Mouse (Mus musculus) lung, postnatal 25 days (tissue): ENCODE results near the gene Apol11b.
"Not testable (repeated sequence)": the region's sequence is repeated elsewhere in the genome, so short reads cannot be mapped to it uniquely, and the experiment has no call there.

ENCODE experiments used
- DNase-seq: peaks from one replicate; pipeline ENCODE4 v3.0.0; 2022; ENCODE audit warnings: low spot score

The Apol11b gene

GRCm38 (mm10) chr15:77643176-77643575 is at the start of gene Apol11b:
TSS of gene Apol11b (minus strand) at chr15:77643286.
- DNase-seq: not testable (repeated sequence)

GRCm38 (mm10) chr15:77691532-77692311 is 48.6 kb upstream of the Apol11b start:
- DNase-seq: not testable (repeated sequence)

DNA sequence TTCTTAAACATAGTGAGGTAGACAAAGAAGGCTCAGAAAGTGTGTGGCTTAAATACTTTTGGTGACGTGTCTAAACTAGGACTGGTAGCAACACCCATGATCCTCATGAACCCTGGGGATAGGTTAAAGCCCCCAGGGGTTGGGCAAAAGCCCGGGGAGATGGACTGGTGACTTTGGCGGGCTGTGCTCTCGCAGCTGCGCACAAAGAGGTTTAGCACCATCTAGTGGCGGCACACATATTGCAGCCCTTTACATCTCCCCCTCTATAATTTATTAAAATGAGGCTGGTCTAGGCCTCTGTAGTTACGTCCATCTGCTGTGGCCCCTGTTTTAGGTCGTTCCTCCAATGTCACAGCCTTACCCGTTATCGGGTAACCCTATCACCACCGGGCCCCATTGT is 40.9 kb upstream of the Apol11b start:
- peak; percentile 26 for DNase-seq

- not testable (repeated sequence) for DNase-seq
These were observed 31.0 kb upstream of the Apol11b start for GRCm38 (mm10) chr15:77674081-77674480.

- not testable (repeated sequence) for DNase-seq
These were observed 18.8 kb upstream of the Apol11b start for GRCm38 (mm10) chr15:77661841-77662240.

DNA sequence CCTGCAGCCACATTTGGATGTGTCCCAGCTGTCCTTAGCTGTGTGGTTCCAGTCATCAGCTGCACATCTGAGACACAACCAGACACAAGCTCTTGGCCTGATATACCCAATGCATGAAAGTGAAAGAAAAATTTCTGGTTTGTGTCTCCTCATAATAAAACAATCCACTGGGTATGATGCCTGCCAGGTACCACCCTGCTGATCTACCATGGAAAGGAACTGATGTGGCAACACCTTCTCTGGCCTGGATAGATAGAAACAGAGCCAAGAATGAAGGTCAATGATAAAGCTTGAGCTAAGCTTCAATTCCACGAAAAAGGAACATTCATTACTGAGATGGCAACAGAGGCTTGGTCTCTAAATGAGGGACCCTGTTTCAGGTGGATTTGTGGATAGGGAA is 16.7 kb upstream of the Apol11b start:
- DNase-seq: not testable (repeated sequence)

GRCm38 (mm10) chr15:77651143-77651542 is 8.1 kb upstream of the Apol11b start:
- DNase-seq: not testable (repeated sequence)

GRCm38 (mm10) chr15:77629822-77630221 is 13.3 kb downstream of the Apol11b start:
- not testable (repeated sequence) for DNase-seq

GRCm38 (mm10) chr15:77628647-77629046 is 14.4 kb downstream of the Apol11b start:
- DNase-seq: not testable (repeated sequence)

GRCm38 (mm10) chr15:77626471-77626870 is 16.6 kb downstream of the Apol11b start:
- DNase-seq: not testable (repeated sequence)

DNA sequence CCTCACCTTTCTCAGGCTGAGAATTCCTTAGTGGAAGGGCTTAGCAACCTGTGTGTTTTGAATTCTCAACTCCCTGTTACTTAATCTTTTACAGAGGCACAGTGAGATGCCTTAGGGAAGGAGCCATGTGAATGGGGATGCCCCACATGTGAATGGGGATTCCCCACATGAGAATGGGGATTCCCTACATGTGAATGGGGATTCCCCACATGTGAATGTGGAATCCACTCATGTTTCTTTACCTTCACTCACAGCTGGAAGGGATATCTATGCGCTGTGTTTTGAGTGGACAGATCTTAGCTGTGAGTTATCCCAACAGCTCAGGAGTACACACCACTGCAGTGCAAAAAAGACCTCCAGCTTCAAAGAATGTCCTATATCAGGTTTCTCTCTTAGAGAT is 18.4 kb downstream of the Apol11b start:
- DNase-seq: no peak

GRCm38 (mm10) chr15:77606069-77606468 is 37.0 kb downstream of the Apol11b start:
- DNase-seq: no peak

DNA sequence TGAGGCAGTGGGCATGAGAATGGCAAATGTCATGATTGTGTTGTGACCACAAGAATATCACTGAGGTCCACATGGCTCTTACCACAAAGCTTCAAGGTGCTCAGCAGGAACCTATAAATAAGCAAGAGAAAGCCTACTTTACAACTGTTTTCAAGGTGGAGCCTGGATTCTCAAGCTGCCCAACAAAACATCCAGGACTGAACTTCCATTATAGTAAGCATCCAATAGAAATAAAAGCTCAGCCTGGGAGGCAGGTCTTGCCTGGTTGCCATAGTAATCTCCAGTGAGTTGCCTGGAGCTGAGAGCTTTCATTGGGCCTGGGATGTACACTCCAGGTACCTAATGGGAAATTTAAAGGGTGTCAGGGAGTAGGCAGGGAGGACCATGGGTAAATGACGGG is 44.1 kb downstream of the Apol11b start, which contains the start of gene Gm36245:
Gene Gm36245 (plus strand): TSS at position 301 of the 400 bp plus-strand sequence.
- DNase-seq: no peak

GRCm38 (mm10) chr15:77598429-77598828 is 44.7 kb downstream of the Apol11b start:
- peak; percentile 35 for DNase-seq

DNA sequence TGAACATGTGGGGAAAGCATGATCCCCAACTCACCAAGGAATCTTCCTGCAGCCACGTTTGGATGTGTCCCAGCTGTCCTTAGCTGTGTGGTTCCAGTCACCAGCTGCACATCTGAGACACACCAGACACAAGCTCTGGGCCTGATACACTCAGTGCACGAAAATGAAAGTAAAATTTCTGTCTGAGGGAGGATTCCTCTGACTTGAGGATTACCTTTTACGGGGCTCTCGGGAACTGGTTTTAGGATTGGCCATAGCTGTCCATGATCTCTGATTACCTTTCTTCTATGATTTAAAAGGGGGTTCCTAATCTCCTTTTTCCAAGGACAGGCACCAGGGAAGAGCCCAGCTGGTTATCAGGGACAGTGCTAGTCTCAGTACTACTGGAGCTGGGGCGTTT is 47.1 kb downstream of the Apol11b start, which contains the start of gene Apol10b:
Gene Apol10b (minus strand): TSS at position 165 of the 400 bp plus-strand sequence.
- DNase-seq: no peak

GRCm38 (mm10) chr15:77593557-77593956 is 49.5 kb downstream of the Apol11b start:
- no peak for DNase-seq

DNA sequence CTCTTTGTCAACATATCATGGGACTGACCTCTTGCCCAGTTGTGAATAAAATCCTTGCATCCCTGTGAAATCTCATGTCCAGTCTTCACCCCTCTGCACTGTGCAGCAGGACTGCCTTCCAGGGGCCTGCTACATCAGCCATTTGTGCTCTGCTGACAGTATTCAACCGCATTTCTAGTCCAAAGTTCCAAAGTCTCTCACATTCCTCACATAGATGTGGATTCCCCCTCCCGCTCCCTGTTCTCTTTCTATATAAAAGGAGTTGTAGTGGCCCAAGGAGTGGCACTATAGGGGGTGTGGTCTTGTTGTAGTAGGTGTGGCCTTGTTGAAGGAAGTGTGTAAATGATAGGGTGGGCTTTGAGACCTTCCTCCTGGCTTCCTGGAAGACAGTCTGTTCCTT is 52.2 kb downstream of the Apol11b start:
- no peak for DNase-seq

GRCm38 (mm10) chr15:77588981-77589380 is 54.1 kb downstream of the Apol11b start:
- no peak for DNase-seq

GRCm38 (mm10) chr15:77587026-77587425 is 56.1 kb downstream of the Apol11b start:
- DNase-seq: peak; percentile 34
